Mouse (Mus musculus): Measurements from ENCODE around the gene S100pbp. TPM values are rescaled to one million over a fixed set of nuclear protein-coding genes. Genes with fewer than 3 reads are reported as not detected.

S100pbp gene
- polyA plus RNA-seq, 1 experiment from 2014 or later: 14.5 TPM

- no peak overlapping the region for H3K27ac ChIP-seq
- no peaks in the 10 kb centered on the region for H3K9me3 ChIP-seq (replicated peaks; ENCODE audit: low read length)
- H3K9ac ChIP-seq (ENCODE audit: low read depth, low read length): no peak overlapping the region
- 32% methylated on average over 13 of the region's 13 CpGs for WGBS
- H3K4me3 ChIP-seq (replicated peaks; ENCODE audit: low read depth, low read length): no peak overlapping the region
- no peak for TF ChIP-seq CTCF (IDR thresholded peaks at IDR 0.05; ENCODE audit: low read depth)
- no peak overlapping the region for H3K4me2 ChIP-seq (ENCODE audit: low read length)
- H3K36me3 ChIP-seq (ENCODE audit: insufficient read depth, low read length): no peaks in the 10 kb centered on the region
- no peak for DNase-seq (ENCODE audit: low spot score)
- peaks cover 6% of the 10 kb centered on the region; the same call in 1 of the 2 replicates for H3K4me1 ChIP-seq (replicated peaks; ENCODE audit: insufficient read depth, low read length)
- H3K27me3 ChIP-seq (ENCODE audit: insufficient read depth, low read length): no peaks in the 10 kb centered on the region
- no peak for ATAC-seq (replicated peaks; ENCODE audit: low FRiP score, low read depth)
These were observed 77.3 kb downstream of the S100pbp start for GRCm38 (mm10) chr4:129112231-129112630.

GRCm38 (mm10) chr4:129111350-129111749 is 78.2 kb downstream of the S100pbp start:
- 48% methylated on average over 11 of the region's 11 CpGs for WGBS
- Histone ChIP-seq H3K27me3 (ENCODE audit: insufficient read depth, low read length) (0 out of 2 replicates have a peak, but pooled peaks cover 4% of the 10 kb centered on the region), H3K9me3 (replicated peaks; ENCODE audit: low read length) (no peaks in the 10 kb centered on the region), H3K4me3 (replicated peaks; ENCODE audit: low read depth, low read length) (no peak overlapping the region), H3K36me3 (ENCODE audit: insufficient read depth, low read length) (no peaks in the 10 kb centered on the region), H3K27ac (no peak overlapping the region), H3K4me2 (ENCODE audit: low read length) (no peak overlapping the region), H3K4me1 (replicated peaks; ENCODE audit: insufficient read depth, low read length) (peaks cover 6% of the 10 kb centered on the region; the same call in 1 of the 2 replicates), H3K9ac (ENCODE audit: low read depth, low read length) (no peak overlapping the region)
- 0 out of 2 replicates have a peak, but pooled peaks have one; percentile 8 for ATAC-seq (replicated peaks; ENCODE audit: low FRiP score, low read depth)
- TF ChIP-seq CTCF (IDR thresholded peaks at IDR 0.05; ENCODE audit: low read depth): peak; percentile 64
- peak; percentile 46 for DNase-seq (ENCODE audit: low spot score)

GRCm38 (mm10) chr4:129110804-129111203 is 78.7 kb downstream of the S100pbp start:
- Histone ChIP-seq H3K27ac (no peak overlapping the region), H3K4me2 (ENCODE audit: low read length) (no peak overlapping the region), H3K36me3 (ENCODE audit: insufficient read depth, low read length) (no peaks in the 10 kb centered on the region), H3K27me3 (ENCODE audit: insufficient read depth, low read length) (peaks cover 7% of the 10 kb centered on the region; the same call in 1 of the 2 replicates), H3K4me1 (replicated peaks; ENCODE audit: insufficient read depth, low read length) (peaks cover 8% of the 10 kb centered on the region; the same call in 1 of the 2 replicates), H3K9ac (ENCODE audit: low read depth, low read length) (no peak overlapping the region), H3K4me3 (replicated peaks; ENCODE audit: low read depth, low read length) (no peak overlapping the region), H3K9me3 (replicated peaks; ENCODE audit: low read length) (no peaks in the 10 kb centered on the region)
- no peak for TF ChIP-seq CTCF (IDR thresholded peaks at IDR 0.05; ENCODE audit: low read depth)
- ATAC-seq (replicated peaks; ENCODE audit: low FRiP score, low read depth) (no peak), DNase-seq (ENCODE audit: low spot score) (no peak)
- WGBS: 85% methylated on average over 6 of the region's 6 CpGs

- ATAC-seq (replicated peaks; ENCODE audit: low FRiP score, low read depth) (no peak), DNase-seq (ENCODE audit: low spot score) (no peak)
- no peak for TF ChIP-seq CTCF (IDR thresholded peaks at IDR 0.05; ENCODE audit: low read depth)
- Histone ChIP-seq H3K36me3 (ENCODE audit: insufficient read depth, low read length) (no peaks in the 10 kb centered on the region), H3K4me3 (replicated peaks; ENCODE audit: low read depth, low read length) (no peak overlapping the region), H3K9me3 (replicated peaks; ENCODE audit: low read length) (no peaks in the 10 kb centered on the region), H3K27ac (no peak overlapping the region), H3K4me2 (ENCODE audit: low read length) (no peak overlapping the region), H3K27me3 (ENCODE audit: insufficient read depth, low read length) (peaks cover 10% of the 10 kb centered on the region; the same call in 1 of the 2 replicates), H3K9ac (ENCODE audit: low read depth, low read length) (no peak overlapping the region), H3K4me1 (replicated peaks; ENCODE audit: insufficient read depth, low read length) (peaks cover 15% of the 10 kb centered on the region; the same call in 1 of the 2 replicates)
- 48% methylated on average over 7 of the region's 7 CpGs for WGBS
These were observed 80.9 kb downstream of the S100pbp start for GRCm38 (mm10) chr4:129108624-129109023.

- Histone ChIP-seq H3K4me3 (replicated peaks; ENCODE audit: low read depth, low read length) (no peak overlapping the region), H3K36me3 (ENCODE audit: insufficient read depth, low read length) (no peaks in the 10 kb centered on the region), H3K9me3 (replicated peaks; ENCODE audit: low read length) (no peaks in the 10 kb centered on the region), H3K9ac (ENCODE audit: low read depth, low read length) (no peak overlapping the region), H3K27me3 (ENCODE audit: insufficient read depth, low read length) (peaks cover 12% of the 10 kb centered on the region; the same call in 1 of the 2 replicates), H3K4me2 (ENCODE audit: low read length) (no peak overlapping the region), H3K4me1 (replicated peaks; ENCODE audit: insufficient read depth, low read length) (peaks cover 15% of the 10 kb centered on the region; the same call in 1 of the 2 replicates), H3K27ac (no peak overlapping the region)
- 65% methylated on average over 10 of the region's 10 CpGs for WGBS
- DNase-seq (ENCODE audit: low spot score): no peak
- no peak for ATAC-seq (replicated peaks; ENCODE audit: low FRiP score, low read depth)
- TF ChIP-seq CTCF (IDR thresholded peaks at IDR 0.05; ENCODE audit: low read depth): no peak
These were observed 82.1 kb downstream of the S100pbp start for GRCm38 (mm10) chr4:129107348-129107899.

- ATAC-seq (replicated peaks; ENCODE audit: low FRiP score, low read depth): no peak
- DNase-seq (ENCODE audit: low spot score): no peak
- no peak for TF ChIP-seq CTCF (IDR thresholded peaks at IDR 0.05; ENCODE audit: low read depth)
- Histone ChIP-seq H3K4me2 (ENCODE audit: low read length) (peak overlapping the region; percentile 53; the same call in 1 of the 2 replicates), H3K9ac (ENCODE audit: low read depth, low read length) (no peak overlapping the region), H3K4me3 (replicated peaks; ENCODE audit: low read depth, low read length) (no peak overlapping the region), H3K4me1 (replicated peaks; ENCODE audit: insufficient read depth, low read length) (peaks cover 9% of the 10 kb centered on the region; the same call in 1 of the 2 replicates), H3K27me3 (ENCODE audit: insufficient read depth, low read length) (peaks cover 12% of the 10 kb centered on the region; the same call in 1 of the 2 replicates), H3K27ac (no peak overlapping the region; the same call in 1 of the 2 replicates), H3K9me3 (replicated peaks; ENCODE audit: low read length) (no peaks in the 10 kb centered on the region), H3K36me3 (ENCODE audit: insufficient read depth, low read length) (no peaks in the 10 kb centered on the region)
- WGBS: 35% methylated on average over 9 of the region's 9 CpGs
These were observed 83.5 kb downstream of the S100pbp start for GRCm38 (mm10) chr4:129106073-129106472.

Data from kidney, postnatal 0 days (tissue).